Mouse (Mus musculus) frontal cortex, adult (tissue): ENCODE results near the gene Ahdc1.

Experiments used
- ATAC-seq: cut with Nextera tagmentation; 2 replicates; pipeline ENCODE4 v1.9.2; 2017; ENCODE audit warnings: mild to moderate bottlenecking, moderate library complexity, mixed read lengths; ENCODE audit not compliant: low TSS enrichment

The Ahdc1 gene

GRCm38 (mm10) chr4:133011028-133011820, at the start of gene Ahdc1:
Gene Ahdc1 (plus strand): TSS chr4:133011260.
- peak; percentile 77 for ATAC-seq

GRCm38 (mm10) chr4:132961866-132962265, 49.2 kb upstream of the Ahdc1 start:
- ATAC-seq = no peak

- ATAC-seq = no peak
Observed at GRCm38 (mm10) chr4:132962628-132963027, 48.4 kb upstream of the Ahdc1 start.

- ATAC-seq = no peak
Observed at GRCm38 (mm10) chr4:132963436-132963835, 47.6 kb upstream of the Ahdc1 start.

GRCm38 (mm10) chr4:132964064-132964463, 47.0 kb upstream of the Ahdc1 start:
- ATAC-seq = no peak

GRCm38 (mm10) chr4:132964473-132964872, 46.6 kb upstream of the Ahdc1 start:
- ATAC-seq = no peak

GRCm38 (mm10) chr4:132968105-132968938, 42.7 kb upstream of the Ahdc1 start:
- ATAC-seq = no peak

GRCm38 (mm10) chr4:132971601-132972000, 39.5 kb upstream of the Ahdc1 start:
- ATAC-seq = no peak

GRCm38 (mm10) chr4:132972101-132972500, 39.0 kb upstream of the Ahdc1 start:
- ATAC-seq = no peak

GRCm38 (mm10) chr4:132972556-132972955, 38.5 kb upstream of the Ahdc1 start:
- ATAC-seq = no peak

- no peak for ATAC-seq
Observed at GRCm38 (mm10) chr4:132973186-132973585, 37.9 kb upstream of the Ahdc1 start.

GRCm38 (mm10) chr4:132973814-132974398, 37.2 kb upstream of the Ahdc1 start, which contains the start of gene Fgr:
Gene Fgr (plus strand): TSS chr4:132974095.
- ATAC-seq = no peak

GRCm38 (mm10) chr4:132974904-132975303, 36.2 kb upstream of the Ahdc1 start:
- ATAC-seq = no peak

GRCm38 (mm10) chr4:132975791-132976190, 35.3 kb upstream of the Ahdc1 start:
- ATAC-seq = no peak

GRCm38 (mm10) chr4:132976729-132977128, 34.3 kb upstream of the Ahdc1 start:
- ATAC-seq = no peak

- no peak for ATAC-seq
Observed at GRCm38 (mm10) chr4:132977597-132977996, 33.5 kb upstream of the Ahdc1 start.

GRCm38 (mm10) chr4:132979186-132979585, 31.9 kb upstream of the Ahdc1 start:
- ATAC-seq = no peak

- no peak for ATAC-seq
Observed at GRCm38 (mm10) chr4:132981621-132982020, 29.4 kb upstream of the Ahdc1 start.

GRCm38 (mm10) chr4:132982999-132983398, 28.1 kb upstream of the Ahdc1 start:
- ATAC-seq = no peak

- ATAC-seq = no peak
Observed at GRCm38 (mm10) chr4:132983664-132984512, 27.2 kb upstream of the Ahdc1 start.

- ATAC-seq = no peak
Observed at GRCm38 (mm10) chr4:132988581-132989355, 22.3 kb upstream of the Ahdc1 start.
